Mouse (Mus musculus) C3H10T1/2 (cell line): ENCODE measurements around the gene Adh6a. TPM values are rescaled to one million over a fixed set of nuclear protein-coding genes. Genes with fewer than 3 reads are reported as not detected.

ENCODE experiments used
- polyA plus RNA-seq, 2 experiments: library from polyadenylated mRNA; unstranded; fragments of >200 nt; fragmentation: generic; extraction: Trizol; gene quantifications; one replicate each; pipeline ENCODE4 v1.2.1; 2012; ENCODE audit warnings: missing spikeins in 2 of 2

Gene Adh6a
- polyA plus RNA-seq: not detected

DNA sequence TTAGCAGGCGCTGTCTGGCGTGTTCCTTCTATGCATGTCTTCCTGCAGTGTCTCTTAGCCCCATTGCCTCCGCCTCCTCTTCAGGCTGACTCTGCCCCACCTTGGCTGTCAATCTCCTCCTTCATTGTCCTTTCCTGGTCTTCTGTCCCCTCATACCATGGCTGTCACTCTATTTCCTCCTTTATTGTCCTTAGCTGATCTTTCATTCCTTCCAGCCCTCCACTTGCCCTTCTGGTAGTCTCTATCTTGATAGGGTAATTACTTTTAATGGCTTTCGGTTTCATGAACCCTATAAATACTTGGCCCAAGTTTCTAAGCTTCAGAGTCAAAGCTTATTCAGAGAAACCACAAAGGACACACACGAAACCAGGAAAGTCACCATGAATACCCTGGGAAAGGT, at the start of gene Adh6a:
Adh6a (plus strand) TSS at position 322 of the 400 bp plus-strand sequence.

DNA sequence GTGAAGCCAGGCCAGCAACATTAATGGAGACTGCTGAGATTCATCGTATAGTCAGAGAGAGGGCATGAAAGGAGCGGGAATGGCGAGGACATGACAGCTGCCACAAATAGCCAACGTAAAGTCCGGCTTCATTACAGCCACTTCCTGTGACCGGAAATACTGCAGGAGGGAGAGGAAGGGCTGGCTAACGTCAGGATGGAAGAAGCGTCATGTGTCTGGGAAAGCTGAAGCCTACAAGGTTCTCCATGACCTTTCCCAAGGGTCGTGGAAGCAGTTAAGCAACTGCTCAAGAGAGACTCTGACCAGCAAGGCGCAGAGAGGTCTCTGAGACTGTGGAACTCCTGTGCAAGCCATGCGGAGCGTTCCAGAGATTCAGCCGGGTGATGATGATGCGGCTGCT, 28.4 kb downstream of the Adh6a start, which contains the start of gene Adh6b:
Adh6b (plus strand) TSS at position 305 of the 400 bp plus-strand sequence.

Other genes starting within 250 kb of the Adh6a start
- gene 1110002E22Rik, start 248.2 kb upstream of the Adh6a start, polyA plus RNA-seq: under 1 TPM in 1 of 2 experiments, not detected in 1; 0.01 TPM
- under 1 TPM in 1 of 2 experiments, not detected in 1; 0.12 TPM for gene Gm5105, start 245.9 kb upstream of the Adh6a start, polyA plus RNA-seq
- gene Trmt10a, start 169.8 kb upstream of the Adh6a start, polyA plus RNA-seq: 1 to 10 TPM; 2.1 to 2.6 TPM
- gene Mttp, start 168.3 kb upstream of the Adh6a start, polyA plus RNA-seq: 1 to 10 TPM in 1 of 2 experiments, under 1 TPM in 1; 0.73 to 2.6 TPM
- gene 4930579F01Rik, start 119.5 kb upstream of the Adh6a start, polyA plus RNA-seq: not detected
- 10 to 100 TPM in 1 of 2 experiments, 1 to 10 TPM in 1; 1.9 to 11.7 TPM for gene Adh7, start 95.5 kb upstream of the Adh6a start, polyA plus RNA-seq
- gene Adh1, start 52.3 kb upstream of the Adh6a start, polyA plus RNA-seq: 1 to 10 TPM in 1 of 2 experiments, under 1 TPM in 1; 0.26 to 9.7 TPM
- not detected for gene Adh6b, start 28.5 kb downstream of the Adh6a start, polyA plus RNA-seq
- gene Adh4, start 102.2 kb downstream of the Adh6a start, polyA plus RNA-seq: not detected
- gene Adh5, start 129.8 kb downstream of the Adh6a start, polyA plus RNA-seq: 10 to 100 TPM; 31.1 to 89.7 TPM
- gene Metap1, start 176.2 kb downstream of the Adh6a start, polyA plus RNA-seq: 10 to 100 TPM in 1 of 2 experiments, 1 to 10 TPM in 1; 3.8 to 14.4 TPM
- 10 to 100 TPM; 22.4 to 44.2 TPM for gene Eif4e, start 212.9 kb downstream of the Adh6a start, polyA plus RNA-seq